Mouse (Mus musculus) CH12.LX (cell line): ENCODE data around the gene Adam17. TPM values are rescaled to one million over a fixed set of nuclear protein-coding genes. Genes with fewer than 3 reads are reported as not detected.

Experiments
- DNase-seq: peaks from one replicate; pipeline ENCODE4 v3.0.0-alpha.2; 2013; ENCODE audit errors: extremely low read depth
- H3K27ac ChIP-seq: 2 replicates; pipeline ENCODE4 v1.5.1; 2012; ENCODE audit warnings: low read depth, mild to moderate bottlenecking, control low read depth, moderate library complexity; ENCODE audit not compliant: insufficient read depth
- H3K27me3 ChIP-seq: replicated peaks from 2 replicates; pipeline ENCODE3; 2012; ENCODE audit warnings: inconsistent platforms
- H3K36me3 ChIP-seq, 2 experiments: replicated peaks in 1 of 2; 2 replicates each; pipeline versions ENCODE3 to v1.6.1; 2012; ENCODE audit warnings: inconsistent platforms in 1 of 2, low read length in 1 of 2, mild to moderate bottlenecking in 1 of 2, mixed read lengths in 1 of 2, moderate library complexity in 1 of 2; ENCODE audit not compliant: control insufficient read depth in 1 of 2, insufficient read depth in 1 of 2
- H3K4me1 ChIP-seq, 2 experiments: 2 replicates each; pipeline ENCODE4 v1.6.1; 2012; ENCODE audit warnings: inconsistent platforms in 1 of 2, moderate library complexity in 1 of 2; ENCODE audit not compliant: insufficient read depth in 2 of 2, control insufficient read depth in 1 of 2
- H3K4me2 ChIP-seq: 2 replicates; pipeline ENCODE4 v1.6.1; 2012; ENCODE audit warnings: low read depth, mild to moderate bottlenecking, control low read depth; ENCODE audit not compliant: poor library complexity, insufficient read depth, severe bottlenecking
- H3K4me3 ChIP-seq, 3 experiments: fragments of 150-350 bp in 1 of 3; sonication (generic) in 1 of 3; replicated peaks in 1 of 3; 2 replicates each; pipeline versions ENCODE3 to v1.5.1; 2011 to 2012; ENCODE audit warnings: low read depth in 2 of 3, low read length in 2 of 3, mild to moderate bottlenecking in 2 of 3, moderate library complexity in 2 of 3, control low read depth in 1 of 3, improper control_type of control experiment in 1 of 3, inconsistent platforms in 1 of 3, mixed read lengths in 1 of 3; ENCODE audit not compliant: poor library complexity in 1 of 3
- H3K79me2 ChIP-seq: replicated peaks from 2 replicates; pipeline ENCODE4 v1.6.1; 2012; ENCODE audit warnings: mild to moderate bottlenecking, moderate library complexity; ENCODE audit not compliant: control insufficient read depth, poor library complexity, insufficient read depth, severe bottlenecking; ENCODE audit errors: extremely low read depth
- H3K9ac ChIP-seq: 2 replicates; pipeline ENCODE4 v1.6.1; 2012; ENCODE audit warnings: low read depth, mild to moderate bottlenecking, control low read depth, moderate library complexity; ENCODE audit not compliant: insufficient read depth
- H3K9me3 ChIP-seq: replicated peaks from 2 replicates; pipeline ENCODE3; 2012; ENCODE audit warnings: low read length, inconsistent platforms, mixed read lengths
- CHD1 ChIP-seq: IDR thresholded peaks from 2 replicates; pipeline ENCODE4 v1.6.1; 2012; ENCODE audit warnings: low read depth, low read length, improper control_type of control experiment, inconsistent platforms
- CHD2 ChIP-seq: IDR thresholded peaks from 2 replicates; pipeline ENCODE4 v1.6.1; 2011; ENCODE audit warnings: low read length, improper control_type of control experiment
- CTCF ChIP-seq, 2 experiments: IDR thresholded peaks in 1 of 2; conservative IDR thresholded peaks in 1 of 2; 2 replicates each; pipeline ENCODE4 v1.5.1; 2011 to 2012; ENCODE audit warnings: low read depth in 2 of 2, low read length in 2 of 2, improper control_type of control experiment in 1 of 2, inconsistent platforms in 1 of 2, mild to moderate bottlenecking in 1 of 2, moderate library complexity in 1 of 2
- ELF1 ChIP-seq: IDR thresholded peaks from 2 replicates; pipeline ENCODE4 v1.6.1; 2014; ENCODE audit warnings: low read depth, mild to moderate bottlenecking, inconsistent platforms, low read length, improper control_type of control experiment
- ETS1 ChIP-seq: conservative IDR thresholded peaks from 2 replicates; pipeline ENCODE4 v1.6.1; 2012; ENCODE audit warnings: low read depth, mild to moderate bottlenecking, inconsistent platforms, low read length, improper control_type of control experiment, moderate library complexity
- GABPA ChIP-seq: IDR thresholded peaks from 2 replicates; pipeline ENCODE4 v1.6.1; 2012; ENCODE audit warnings: low read depth, low read length, improper control_type of control experiment, inconsistent platforms; ENCODE audit not compliant: insufficient replicate concordance
- HCFC1 ChIP-seq: IDR thresholded peaks from 2 replicates; pipeline ENCODE4 v1.6.1; 2012; ENCODE audit warnings: low read depth, mild to moderate bottlenecking, inconsistent platforms, low read length, improper control_type of control experiment
- JUN ChIP-seq: IDR thresholded peaks from 2 replicates; pipeline ENCODE4 v1.6.1; 2011; ENCODE audit warnings: low read depth, mild to moderate bottlenecking, low read length, improper control_type of control experiment, moderate library complexity; ENCODE audit not compliant: insufficient read depth
- JUND ChIP-seq: conservative IDR thresholded peaks from 2 replicates; pipeline ENCODE4 v1.6.1; 2011; ENCODE audit warnings: low read depth, low read length, improper control_type of control experiment
- KAT2A ChIP-seq: IDR thresholded peaks from 2 replicates; pipeline ENCODE4 v1.6.1; 2012; ENCODE audit warnings: low read length, improper control_type of control experiment, inconsistent platforms; ENCODE audit not compliant: insufficient replicate concordance
- MAFK ChIP-seq: IDR thresholded peaks from 2 replicates; pipeline ENCODE4 v1.6.1; 2011; ENCODE audit warnings: low read length, improper control_type of control experiment; ENCODE audit not compliant: insufficient replicate concordance
- MAX ChIP-seq: IDR thresholded peaks from 2 replicates; pipeline ENCODE4 v1.6.1; 2011; ENCODE audit warnings: low read length, improper control_type of control experiment
- MEF2A ChIP-seq: IDR thresholded peaks from 2 replicates; pipeline ENCODE4 v1.6.1; 2014; ENCODE audit warnings: low read depth, mild to moderate bottlenecking, inconsistent platforms, low read length, improper control_type of control experiment, borderline replicate concordance
- MYC ChIP-seq: IDR thresholded peaks from 2 replicates; pipeline ENCODE4 v1.6.1; 2011; ENCODE audit warnings: low read depth, mild to moderate bottlenecking, improper control_type of control experiment, low read length
- NELFE ChIP-seq: IDR thresholded peaks from 2 replicates; pipeline ENCODE4 v1.6.1; 2011; ENCODE audit warnings: low read depth, low read length, improper control_type of control experiment
- POLR2A ChIP-seq: IDR thresholded peaks from 2 replicates; pipeline ENCODE4 v1.6.1; 2011; ENCODE audit warnings: low read depth, mild to moderate bottlenecking, improper control_type of control experiment, low read length
- RAD21 ChIP-seq: IDR thresholded peaks from 2 replicates; pipeline ENCODE4 v1.6.1; 2011; ENCODE audit warnings: low read depth, mild to moderate bottlenecking, low read length, improper control_type of control experiment, moderate library complexity
- SMC3 ChIP-seq: IDR thresholded peaks from 2 replicates; pipeline ENCODE4 v1.6.1; 2011; ENCODE audit warnings: low read depth, low read length, improper control_type of control experiment
- TBP ChIP-seq: conservative IDR thresholded peaks from 2 replicates; pipeline ENCODE4 v1.6.1; 2011; ENCODE audit warnings: low read depth, low read length, improper control_type of control experiment
- TCF12 ChIP-seq: IDR thresholded peaks from 2 replicates; pipeline ENCODE4 v1.6.1; 2014; ENCODE audit warnings: low read depth, mild to moderate bottlenecking, inconsistent platforms, low read length, improper control_type of control experiment
- USF2 ChIP-seq: conservative IDR thresholded peaks from 2 replicates; pipeline ENCODE4 v1.6.1; 2011; ENCODE audit warnings: low read depth, low read length, improper control_type of control experiment
- ZKSCAN1 ChIP-seq: IDR thresholded peaks from 2 replicates; pipeline ENCODE4 v1.6.1; 2012; ENCODE audit warnings: low read depth, inconsistent platforms, low read length, improper control_type of control experiment, borderline replicate concordance
- ZMIZ1 ChIP-seq: IDR thresholded peaks from 2 replicates; pipeline ENCODE4 v1.6.1; 2012; ENCODE audit warnings: low read depth, mild to moderate bottlenecking, inconsistent platforms, low read length, improper control_type of control experiment
- dilution Hi-C: fragments of 300-500 bp; cut with MboI; formaldehyde crosslinking; loops from 2 replicates; pipeline ENCODE4 v1.14.3; 2020; ENCODE audit warnings: low sequenced_read_pairs; ENCODE audit not compliant: extremely low pct_unique_long_range_greater_than_20kb, extremely low pct_ligation_motif_present
- in situ Hi-C: fragments of 300-500 bp; cut with MboI; formaldehyde crosslinking; loops from 3 replicates; pipeline ENCODE4 v1.14.3; 2019; ENCODE audit warnings: low sequenced_read_pairs, low pct_ligation_motif_present, low pct_unique_long_range_greater_than_20kb, mixed read lengths
- polyA plus RNA-seq: library from polyadenylated mRNA; unstranded; fragments of >175 nt; gene quantifications from 2 replicates; pipeline ENCODE4 v1.2.1, GENCODE M21; 2012; ENCODE audit warnings: low read depth; ENCODE audit not compliant: insufficient read length
- total RNA-seq, 2 experiments: library from RNA; depleted of rRNA; stranded (reverse); fragments of 300-350 nt in 1 of 2; fragments of >200 nt in 1 of 2; gene quantifications; 2 replicates each; pipeline ENCODE4 v1.2.3; 2012 to 2014

Gene Adam17
- total and polyA plus RNA-seq, 3 experiments = 47.5 to 60.1 (median 50.1) TPM

GRCm38 (mm10) chr12:21346972-21347371, 26.5 kb downstream of the Adam17 start:
- Histone ChIP-seq H3K4me3 (no peak overlapping the region), H3K27me3 (no peaks in the 10 kb centered on the region), H3K9me3 (peaks cover 10% of the 10 kb centered on the region), H3K27ac (no peak overlapping the region), H3K4me2 (no peak overlapping the region), H3K4me1 (peaks cover 0 to 7% of the 10 kb centered on the region in 2 experiments; a peak in 1 of 4 replicates), H3K36me3 (peaks cover 39 to 75% of the 10 kb centered on the region in 2 experiments), H3K79me2 (no peaks in the 10 kb centered on the region), H3K9ac (no peak overlapping the region)
- dilution Hi-C loops = no loop called here
- DNase-seq = no peak
- TF ChIP-seq CHD2 (no peak), ELF1 (no peak), CHD1 (no peak), KAT2A (no peak), MYC (no peak), TBP (no peak), USF2 (no peak), ZMIZ1 (no peak), RAD21 (no peak), JUN (no peak), TCF12 (no peak), ZKSCAN1 (no peak), SMC3 (no peak), NELFE (no peak)
- in situ Hi-C loops = no loop called here

GRCm38 (mm10) chr12:21340674-21341073, 32.8 kb downstream of the Adam17 start:
- Histone ChIP-seq H3K79me2 (no peaks in the 10 kb centered on the region; the same call in 1 of the 2 replicates), H3K4me1 (peaks cover 8 to 26% of the 10 kb centered on the region in 2 experiments), H3K4me3 (no peak overlapping the region), H3K9me3 (no peaks in the 10 kb centered on the region), H3K4me2 (no peak overlapping the region), H3K36me3 (peaks cover 34 to 68% of the 10 kb centered on the region in 2 experiments), H3K9ac (no peak overlapping the region), H3K27ac (no peak overlapping the region), H3K27me3 (no peaks in the 10 kb centered on the region)
- in situ Hi-C loops (no loop called here), dilution Hi-C loops (no loop called here)
- TF ChIP-seq CHD2 (no peak), MAFK (no peak), JUND (no peak), GABPA (no peak), POLR2A (no peak), MEF2A (no peak), CTCF (conservative IDR thresholded peaks at IDR 0.05 in 1 of 2, IDR thresholded peaks at IDR 0.05 in 1 of 2; ENCODE audit: low read depth in 2 of 2, low read length in 2 of 2) (no peak), SMC3 (no peak), ETS1 (no peak), HCFC1 (no peak), USF2 (no peak), MAX (no peak), ELF1 (no peak), MYC (no peak), ZKSCAN1 (no peak), NELFE (no peak)
- DNase-seq = no peak
